ENCODE assay signal across 20 mouse cellular contexts in the genomic region with DNA sequence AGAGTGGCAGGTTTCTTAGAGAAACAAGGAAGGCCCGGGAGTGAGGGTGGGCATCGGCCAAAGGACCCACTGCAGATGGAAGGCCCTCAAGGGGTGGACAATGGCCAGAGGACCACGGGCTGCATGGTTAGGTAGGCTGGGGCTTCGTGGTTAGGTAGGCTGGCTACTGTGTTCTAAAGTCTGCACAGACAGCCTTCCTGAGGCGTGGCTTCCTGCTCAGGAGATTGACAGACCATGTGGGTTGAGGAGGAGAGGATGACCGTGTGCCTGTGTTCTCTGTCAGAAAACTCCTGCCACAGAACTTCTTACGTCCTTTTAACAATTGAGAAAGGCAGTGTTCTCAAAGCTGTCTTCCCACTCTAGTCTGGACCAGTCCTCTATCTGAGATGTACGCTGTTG. TPM values are rescaled to one million over a fixed set of nuclear protein-coding genes. Genes with fewer than 3 reads are reported as not detected.
DNase-seq lines count a peak whose midpoint lies in the region; ATAC-seq and TF ChIP-seq lines count a peak whose summit lies in the region.
"Had no signal": no experiment of that assay in that cellular context is flagged by ENCODE, and none has a peak within 500 bp of the region (broad histone marks: within the 10 kb centered on the region; RNA-seq: fewer than 3 reads in every experiment).

No protein-coding gene starts in this region.

- H3K9me3 ChIP-seq in liver, embryonic 15.5 days (replicated peaks), result no peaks in the 10 kb centered on the region
- no peaks in the 10 kb centered on the region for H3K9me3 ChIP-seq in heart, embryonic 10.5 days
- H3K9me3 ChIP-seq: embryonic facial prominence, embryonic 13.5 days; midbrain, embryonic 15.5 days had no signal

- no peak overlapping the region for H3K9ac ChIP-seq in liver, embryonic 15.5 days
- H3K9ac ChIP-seq: embryonic facial prominence, embryonic 13.5 days; midbrain, embryonic 15.5 days had no signal

- peak in 1 of 2 experiments; percentile 43 for DNase-seq in spleen, adult 2 months (ENCODE audit: low read depth in 1 of 2, low spot score in 2 of 2)
- DNase-seq in spleen, postnatal 14 days (ENCODE audit: low spot score in 2 of 2), result no peak
- DNase-seq in splenic B cell, adult 2 months (ENCODE audit: low read depth, low spot score), result peak; percentile 26
- DNase-seq in urinary bladder, postnatal 25 days (ENCODE audit: low spot score), result no peak
- DNase-seq in kidney, postnatal 14 days, result no peak
- no peak for DNase-seq in heart, embryonic 10.5 days (ENCODE audit: low spot score)
- DNase-seq: cerebellum, adult 11 months; gastrocnemius, postnatal 10 days; kidney, postnatal 36 days had no signal

- H3K4me1 ChIP-seq in spleen, adult 2 months (ENCODE audit: control insufficient read depth, insufficient read depth, insufficient read length), result peaks cover 17% of the 10 kb centered on the region; the same call in 1 of the 2 replicates
- no peaks in the 10 kb centered on the region for H3K4me1 ChIP-seq in liver, embryonic 15.5 days (replicated peaks)
- H3K4me1 ChIP-seq in heart, embryonic 10.5 days, result no peaks in the 10 kb centered on the region
- H3K4me1 ChIP-seq: midbrain, embryonic 15.5 days had no signal

- H3K27me3 ChIP-seq in spleen, adult 2 months (ENCODE audit: control insufficient read depth, insufficient read depth, low read length), result no peaks in the 10 kb centered on the region
- H3K27me3 ChIP-seq in liver, embryonic 15.5 days, result no peaks in the 10 kb centered on the region
- H3K27me3 ChIP-seq in splenic B cell, adult 2 months (ENCODE audit: control insufficient read depth, insufficient read depth, low read length, poor library complexity, severe bottlenecking), result no peaks in the 10 kb centered on the region
- H3K27me3 ChIP-seq in heart, embryonic 10.5 days (ENCODE audit: insufficient read depth, poor library complexity, severe bottlenecking), result no peaks in the 10 kb centered on the region
- H3K27me3 ChIP-seq: embryonic facial prominence, embryonic 13.5 days; midbrain, embryonic 15.5 days had no signal

- WGBS in spleen, adult 2 months, result 39% methylated on average over 8 of the region's 8 CpGs
- WGBS in liver, embryonic 15.5 days (ENCODE audit: insufficient replicate concordance), result 37% methylated on average over 8 of the region's 8 CpGs
- WGBS in heart, embryonic 10.5 days, result 72% methylated on average over 8 of the region's 8 CpGs

- no peaks in the 10 kb centered on the region for H3K36me3 ChIP-seq in spleen, adult 2 months (ENCODE audit: control insufficient read depth, insufficient read depth, low read length)
- H3K36me3 ChIP-seq in liver, embryonic 15.5 days (replicated peaks), result no peaks in the 10 kb centered on the region
- H3K36me3 ChIP-seq in splenic B cell, adult 2 months (ENCODE audit: control insufficient read depth, insufficient read depth, low read length, poor library complexity, severe bottlenecking), result no peaks in the 10 kb centered on the region
- H3K36me3 ChIP-seq in heart, embryonic 10.5 days, result no peaks in the 10 kb centered on the region
- H3K36me3 ChIP-seq: embryonic facial prominence, embryonic 13.5 days; midbrain, embryonic 15.5 days had no signal

- no peak overlapping the region for H3K4me3 ChIP-seq in spleen, adult 2 months (ENCODE audit: extremely low read depth, insufficient read depth, insufficient read length)
- no peak overlapping the region for H3K4me3 ChIP-seq in liver, embryonic 15.5 days (replicated peaks)
- no peak overlapping the region for H3K4me3 ChIP-seq in heart, embryonic 10.5 days
- H3K4me3 ChIP-seq: embryonic facial prominence, embryonic 13.5 days; midbrain, embryonic 15.5 days had no signal

- no peak overlapping the region for H3K4me2 ChIP-seq in liver, embryonic 15.5 days
- H3K4me2 ChIP-seq: embryonic facial prominence, embryonic 13.5 days; heart, embryonic 11.5 days; midbrain, embryonic 15.5 days had no signal

- TF ChIP-seq CTCF in spleen, adult 2 months (IDR thresholded peaks at IDR 0.05; ENCODE audit: extremely low read depth, insufficient read depth, insufficient read length, insufficient replicate concordance), result no peak

- H3K27ac ChIP-seq in spleen, adult 2 months (ENCODE audit: insufficient read depth, low read length), result peak overlapping the region; percentile 88
- peak overlapping the region; percentile 55; the same call in 1 of the 2 replicates for H3K27ac ChIP-seq in liver, embryonic 15.5 days (replicated peaks)
- no peak overlapping the region for H3K27ac ChIP-seq in heart, embryonic 10.5 days
- H3K27ac ChIP-seq: embryonic facial prominence, embryonic 13.5 days; midbrain, embryonic 15.5 days had no signal

- ATAC-seq in CD4-positive, CD25-positive, alpha-beta regulatory T cell, adult 4 months, result peak; percentile 28
- no peak for ATAC-seq in liver, embryonic 15.5 days (ENCODE audit: insufficient read depth)
- ATAC-seq: intestine, postnatal 0 days; midbrain, embryonic 15.5 days; Patski had no signal

- no peak for TF ChIP-seq POLR2A in spleen, adult 2 months (IDR thresholded peaks at IDR 0.05; ENCODE audit: low read depth, low read length)

RNA-seq across cellular contexts. Expression of gene Gm9844, which starts 22.6 kb away (rescaled TPM):
- 1.9 and 2.9 TPM in 2 replicates for polyA plus RNA-seq in spleen, adult 2 months (2012; rRNA removed)
- polyA plus RNA-seq in CD4-positive, CD25-positive, alpha-beta regulatory T cell, adult 4 months (2017; shearing (Covaris generic)), result 10 to 100 TPM; 22.4 to 44.8 TPM
- polyA plus RNA-seq in liver, embryonic 15.5 days (2015; fragmentation: Nextera tagmentation; extraction: Ambion mirVana), result 1.6 and 1.9 TPM in 2 replicates
- 10.0 and 15.0 TPM in 2 replicates for polyA plus RNA-seq in heart, embryonic 10.5 days (2016; fragmentation: Nextera tagmentation; extraction: Ambion mirVana)
- polyA plus RNA-seq: liver, adult 2 months had no signal

RNA-seq across cellular contexts. Expression of gene Lypd4, which starts 30.3 kb away (rescaled TPM):
- polyA plus RNA-seq in spleen, adult 2 months (2012; rRNA removed), result not detected in 2 replicates
- not detected for polyA plus RNA-seq in CD4-positive, CD25-positive, alpha-beta regulatory T cell, adult 4 months (2017; shearing (Covaris generic))
- polyA plus RNA-seq in liver, embryonic 15.5 days (2015; fragmentation: Nextera tagmentation; extraction: Ambion mirVana), result not detected in 2 replicates
- not detected in 2 replicates for polyA plus RNA-seq in heart, embryonic 10.5 days (2016; fragmentation: Nextera tagmentation; extraction: Ambion mirVana)
- polyA plus RNA-seq: cortical plate, adult 2 months; embryonic facial prominence, embryonic 13.5 days; heart, embryonic 11.5 days; hindbrain, embryonic 11.5 days; intestine, postnatal 0 days; liver, adult 2 months; midbrain, embryonic 15.5 days; stomach, embryonic 16.5 days had no signal

RNA-seq across cellular contexts. Expression of gene Dmrtc2, which starts 30.4 kb away (rescaled TPM):
- polyA plus RNA-seq in spleen, adult 2 months (2012; rRNA removed), result not detected in 2 replicates
- polyA plus RNA-seq in CD4-positive, CD25-positive, alpha-beta regulatory T cell, adult 4 months (2017; shearing (Covaris generic)), result not detected
- not detected in 2 replicates for polyA plus RNA-seq in liver, embryonic 15.5 days (2015; fragmentation: Nextera tagmentation; extraction: Ambion mirVana)
- not detected in 2 replicates for polyA plus RNA-seq in heart, embryonic 10.5 days (2016; fragmentation: Nextera tagmentation; extraction: Ambion mirVana)
- polyA plus RNA-seq: cortical plate, adult 2 months; embryonic facial prominence, embryonic 13.5 days; heart, embryonic 11.5 days; intestine, postnatal 0 days; liver, adult 2 months; Patski; stomach, embryonic 16.5 days had no signal

RNA-seq across cellular contexts. Expression of gene Rps19, which starts 44.8 kb away (rescaled TPM):
- 627 and 638 TPM in 2 replicates for polyA plus RNA-seq in spleen, adult 2 months (2012; rRNA removed)
- over 10,000 TPM; 12,099 to 13,283 TPM for polyA plus RNA-seq in CD4-positive, CD25-positive, alpha-beta regulatory T cell, adult 4 months (2017; shearing (Covaris generic))
- 1,016 and 1,167 TPM in 2 replicates for polyA plus RNA-seq in liver, embryonic 15.5 days (2015; fragmentation: Nextera tagmentation; extraction: Ambion mirVana)
- polyA plus RNA-seq in heart, embryonic 10.5 days (2016; fragmentation: Nextera tagmentation; extraction: Ambion mirVana), result 1,532 and 1,854 TPM in 2 replicates

RNA-seq across cellular contexts. Expression of gene Cd79a, which starts 57.8 kb away (rescaled TPM):
- polyA plus RNA-seq in spleen, adult 2 months (2012; rRNA removed), result 959 and 1,255 TPM in 2 replicates
- polyA plus RNA-seq in CD4-positive, CD25-positive, alpha-beta regulatory T cell, adult 4 months (2017; shearing (Covaris generic)), result 10 to 100 TPM in 1 of 2 experiments, 1 to 10 TPM in 1; 2.2 to 28.9 TPM
- 6.0 and 7.2 TPM in 2 replicates for polyA plus RNA-seq in liver, embryonic 15.5 days (2015; fragmentation: Nextera tagmentation; extraction: Ambion mirVana)
- polyA plus RNA-seq in heart, embryonic 10.5 days (2016; fragmentation: Nextera tagmentation; extraction: Ambion mirVana), result 0.26 and 0.40 TPM in 2 replicates
- polyA plus RNA-seq: Patski had no signal
